Mouse (Mus musculus) heart, postnatal 14 days (tissue): Measurements from ENCODE around the gene Hirip3. TPM values are rescaled to one million over a fixed set of nuclear protein-coding genes. Genes with fewer than 3 reads are reported as not detected.

ENCODE experiments used
- DNase-seq, 2 experiments: peaks; one replicate each; pipeline ENCODE4 v3.0.0; 2021 to 2022
- intact Hi-C: fragments of 180-260 bp; cut with DNase I; formaldehyde crosslinking; loops from one replicate; pipeline ENCODE4 v1.15.1; 2025
- long read RNA-seq, 2 experiments: library from polyadenylated mRNA; stranded (forward); transcript quantifications; one replicate each; pipeline ENCODE4 v2.0.0; 2021
- total RNA-seq, 2 experiments: library from RNA; stranded (reverse); gene quantifications; 2 replicates each; pipeline ENCODE4 v1.2.3; 2021

Hirip3 gene
- total RNA-seq, result 1 to 10 TPM; 5.4 to 7.4 TPM
- long read RNA-seq, experiment 1, transcript Hirip3-201 (7 exons, 2,766 nt), result major isoform, 5 of 6 reads
- long read RNA-seq, experiment 1, partial matches to known transcripts, result 0 of 6 reads
- long read RNA-seq, experiment 1, other reads (novel, unspliced or antisense), result 0 of 6 reads
- long read RNA-seq, experiment 2, transcript Hirip3-201 (7 exons, 2,766 nt), result major isoform, 5 of 8 reads
- long read RNA-seq, experiment 2, partial matches to known transcripts, result 1 of 8 reads
- long read RNA-seq, experiment 2, other reads (novel, unspliced or antisense), result 2 of 8 reads

DNA sequence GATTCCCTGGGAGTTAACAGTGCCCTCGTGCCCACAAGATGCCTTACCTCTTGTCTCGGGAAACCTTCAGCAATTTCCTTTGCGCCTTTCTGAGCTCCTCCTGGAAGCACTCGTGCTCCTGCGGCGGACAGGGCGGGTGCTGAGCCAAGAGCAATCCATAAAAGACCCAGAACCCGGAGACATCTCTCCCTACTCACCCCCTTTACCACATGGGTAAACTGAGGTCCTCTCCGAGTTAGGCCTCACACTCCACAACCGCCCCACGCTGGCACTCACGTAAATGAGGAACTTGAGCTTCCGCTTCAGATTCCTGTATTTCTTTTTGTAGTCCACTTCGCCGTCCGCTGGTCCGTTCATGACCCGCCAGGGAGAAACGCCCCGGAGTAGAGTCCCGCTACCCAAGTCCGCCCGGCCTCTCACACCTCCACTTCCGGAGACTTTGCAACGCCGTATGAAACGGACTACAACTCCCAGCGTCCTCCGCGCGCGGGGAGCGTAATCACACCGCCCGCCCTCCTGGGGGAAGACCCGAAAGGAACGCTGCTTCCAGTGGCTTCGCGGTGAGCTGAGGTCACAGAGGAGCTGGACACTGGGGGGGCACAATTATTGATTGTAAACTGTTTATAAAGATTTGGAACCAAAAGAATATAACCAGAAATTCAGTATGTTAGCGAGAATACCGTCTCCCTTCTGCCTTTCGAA lies at the start of gene Hirip3:
Gene Hirip3, plus strand, starts transcription at position 544 of the 702 bp plus-strand sequence.
- intact Hi-C loops, result loop anchor here (5.0 kb wide), 1 partner anchor 36 kb away; no protein-coding TSS in a partner anchor
- peak; percentile 93 to 96 for DNase-seq

GRCm38 (mm10) chr7:126815726-126816222 lies 46.0 kb upstream of the Hirip3 start:
- intact Hi-C loops, result no loop called here
- DNase-seq, result no peak

DNA sequence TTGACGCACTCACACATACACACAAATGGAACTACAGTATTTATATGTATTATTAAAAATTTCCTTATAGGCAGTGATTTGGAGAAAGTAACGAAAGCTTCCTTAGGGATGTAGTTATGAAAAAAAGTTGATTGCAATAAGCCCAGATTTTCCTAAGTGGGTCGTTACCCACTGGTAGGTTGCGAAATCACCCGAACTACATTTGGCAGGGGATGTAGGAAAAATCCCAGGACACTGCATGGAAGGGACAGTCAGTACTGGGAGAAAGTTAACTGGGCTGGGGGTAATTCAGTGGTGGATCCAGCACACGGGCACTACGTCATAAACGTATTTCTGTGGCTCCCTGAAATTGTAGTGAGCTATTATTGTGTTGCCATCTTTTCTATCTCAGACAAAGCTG lies 45.3 kb upstream of the Hirip3 start:
- no peak for DNase-seq
- intact Hi-C loops, result no loop called here

DNA sequence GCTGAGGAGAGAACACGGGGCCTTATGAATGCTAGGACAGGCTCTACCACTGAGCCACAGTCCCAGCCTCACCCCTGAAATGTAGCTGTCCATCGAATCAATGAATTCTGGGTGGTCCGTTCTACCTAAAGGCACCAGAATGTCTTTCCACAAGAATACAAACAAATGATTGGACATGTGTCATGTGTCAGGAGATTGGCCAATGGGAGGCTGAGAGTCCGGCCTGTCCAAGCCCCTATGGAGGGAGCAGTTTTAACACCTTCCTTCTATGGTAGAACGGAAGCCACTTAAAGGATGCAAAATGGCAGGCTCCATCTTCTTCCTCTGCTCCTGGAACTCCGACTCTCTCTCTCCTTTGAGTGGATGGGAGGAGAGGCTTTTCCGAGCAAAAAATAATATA lies 44.2 kb upstream of the Hirip3 start:
- DNase-seq, result no peak
- intact Hi-C loops, result no loop called here

- intact Hi-C loops, result no loop called here
Measured at GRCm38 (mm10) chr7:126818818-126819217, 43.0 kb upstream of the Hirip3 start.

GRCm38 (mm10) chr7:126821835-126822511 lies 39.8 kb upstream of the Hirip3 start:
- intact Hi-C loops, result loop anchor here (1.0 kb wide), 1 partner anchor 141 kb away; no protein-coding TSS in a partner anchor
- DNase-seq, result peak; percentile 82 to 90

More at GRCm38 (mm10) chr7:126818818-126819217, 43.0 kb upstream of the Hirip3 start:
- DNase-seq, result no peak

DNA sequence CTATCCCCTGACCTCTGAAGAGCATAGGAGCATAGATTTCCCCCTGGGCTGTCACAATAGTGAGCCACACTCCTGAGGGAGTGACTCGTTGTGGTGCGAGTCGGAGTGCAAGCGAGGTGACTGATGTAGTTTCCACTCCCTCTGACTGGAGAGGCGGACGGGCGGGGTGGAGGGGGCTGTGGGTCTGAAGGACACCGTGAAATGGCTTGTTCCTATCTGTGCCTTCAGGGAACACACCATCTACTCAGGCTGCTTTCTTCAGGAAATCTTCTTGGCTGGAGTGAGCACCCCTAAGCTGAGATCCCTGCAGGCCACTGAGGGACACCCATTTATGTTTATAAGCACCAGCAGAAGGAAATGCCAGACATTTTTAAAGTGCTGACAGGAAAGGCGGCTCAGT lies 39.0 kb upstream of the Hirip3 start:
- DNase-seq, result peak in 1 of 2 experiments; percentile 25
- intact Hi-C loops, result loop anchor here (1.0 kb wide), 1 partner anchor 141 kb away; no protein-coding TSS in a partner anchor

GRCm38 (mm10) chr7:126823202-126823711 lies 38.5 kb upstream of the Hirip3 start:
- intact Hi-C loops, result no loop called here
- no peak for DNase-seq

- no peak for DNase-seq
- intact Hi-C loops, result no loop called here
Measured at GRCm38 (mm10) chr7:126823940-126824339, 37.8 kb upstream of the Hirip3 start.

DNA sequence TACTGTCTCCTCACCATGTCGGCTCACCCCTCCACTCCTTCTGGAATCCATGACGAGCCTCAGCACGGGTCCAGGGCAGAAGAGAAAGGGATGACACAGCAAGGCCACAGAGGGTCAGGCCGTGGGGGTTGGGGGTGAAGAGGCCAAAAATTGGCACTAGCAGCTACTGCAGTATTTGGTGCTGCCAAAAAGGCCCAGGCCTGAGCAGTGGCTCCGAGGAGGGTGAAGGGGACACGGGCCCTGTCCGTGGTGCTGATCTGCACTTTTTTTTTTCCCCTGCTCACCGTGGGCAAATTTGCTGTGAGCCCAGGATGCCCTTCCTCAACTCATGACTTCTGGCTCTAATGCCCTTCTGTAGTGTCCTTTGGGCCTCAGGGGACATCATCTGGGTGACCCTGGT lies 36.4 kb upstream of the Hirip3 start:
- intact Hi-C loops, result loop anchor here (5.0 kb wide), 1 partner anchor 122 kb away; the partner anchor contains the start of gene Asphd1
- peak in 1 of 2 experiments; percentile 52 for DNase-seq

- DNase-seq, result no peak
- intact Hi-C loops, result loop anchor here (5.0 kb wide), 1 partner anchor 121 kb away; the partner anchor contains the start of gene Asphd1
Measured at GRCm38 (mm10) chr7:126825952-126826351, 35.8 kb upstream of the Hirip3 start.

- DNase-seq, result no peak
- intact Hi-C loops, result no loop called here
Measured at GRCm38 (mm10) chr7:126831539-126831938, 30.2 kb upstream of the Hirip3 start, which contains the start of gene 4930451I11Rik. TSS of gene 4930451I11Rik (minus strand) at chr7:126831639.

DNA sequence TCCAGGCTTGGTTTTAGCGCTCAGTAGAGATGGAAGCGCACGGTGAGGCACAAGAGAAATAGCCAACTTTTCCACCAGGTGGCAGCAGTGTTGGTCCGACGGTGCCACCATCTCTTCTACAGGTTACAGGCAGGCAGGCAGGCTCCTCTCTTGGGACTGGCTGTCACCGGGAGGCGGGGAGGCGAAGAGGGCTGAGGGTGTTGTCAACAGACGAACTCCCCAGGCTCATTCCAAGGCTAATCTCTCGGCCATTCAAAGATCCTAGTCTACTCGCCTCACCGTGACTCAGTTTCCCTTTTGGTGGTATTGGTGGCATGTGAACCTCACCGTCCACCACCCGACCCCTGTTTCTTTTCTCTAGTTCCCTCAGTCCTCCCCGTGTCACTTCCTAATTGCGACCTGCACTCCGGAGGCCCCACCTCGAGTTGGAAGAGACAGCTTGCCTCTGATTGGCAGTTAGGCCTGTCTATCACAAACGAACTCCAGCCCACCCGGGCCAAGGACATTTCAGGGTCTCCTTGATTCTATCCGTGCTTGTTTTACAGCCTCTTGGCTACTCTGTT lies 29.7 kb upstream of the Hirip3 start:
- peak; percentile 73 to 83 for DNase-seq
- intact Hi-C loops, result loop anchor here (2.0 kb wide), 1 partner anchor 273 kb away; no protein-coding TSS in a partner anchor

DNA sequence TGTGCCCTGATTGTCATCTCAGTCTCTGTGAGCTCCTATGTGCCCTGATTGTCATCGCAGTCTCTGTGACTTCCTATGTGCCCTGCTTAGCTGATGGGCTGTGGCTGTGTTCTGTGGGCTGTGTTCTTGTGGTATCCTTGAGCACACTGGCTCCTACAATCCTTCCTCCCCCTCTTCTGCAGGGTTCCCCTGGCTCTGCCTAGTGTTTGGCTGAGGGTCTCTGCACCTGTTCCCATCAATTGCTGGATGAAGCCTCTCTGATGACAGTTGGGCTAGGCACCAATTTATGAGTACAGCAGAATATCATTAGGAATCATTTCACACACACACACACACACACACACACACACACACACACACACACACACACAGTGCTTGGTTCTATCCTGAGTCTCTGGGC lies 28.5 kb upstream of the Hirip3 start:
- no peak for DNase-seq

DNA sequence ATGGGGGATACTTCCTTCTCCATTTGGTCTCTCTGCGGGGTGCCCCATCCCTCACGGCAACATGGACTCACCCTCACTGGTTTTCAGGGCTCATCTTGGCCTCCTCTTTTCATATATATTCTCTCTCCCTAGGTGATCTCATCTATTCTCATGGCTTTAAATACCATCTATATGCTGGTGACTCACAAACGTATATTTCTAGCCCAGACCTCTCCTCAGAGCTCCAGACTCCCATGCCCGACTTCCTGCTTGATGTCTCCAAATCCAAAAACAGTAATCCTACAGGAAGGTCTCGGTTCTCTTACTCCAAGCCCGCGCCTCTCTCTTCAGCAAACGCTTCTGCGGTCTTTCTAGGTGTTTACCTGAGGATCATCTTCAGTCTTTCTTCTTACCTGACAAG lies 18.5 kb upstream of the Hirip3 start:
- DNase-seq, result no peak
- intact Hi-C loops, result no loop called here

More for the DNA sequence above, 28.5 kb upstream of the Hirip3 start:
- intact Hi-C loops, result loop anchor here (2.0 kb wide), 1 partner anchor 272 kb away; no protein-coding TSS in a partner anchor

GRCm38 (mm10) chr7:126845516-126845915 lies 16.3 kb upstream of the Hirip3 start:
- no peak for DNase-seq
- intact Hi-C loops, result no loop called here

- intact Hi-C loops, result no loop called here
- DNase-seq, result no peak
Measured at GRCm38 (mm10) chr7:126847116-126847420, 14.7 kb upstream of the Hirip3 start, which contains the start of gene Doc2a. TSS of gene Doc2a (plus strand) at chr7:126847416.

DNA sequence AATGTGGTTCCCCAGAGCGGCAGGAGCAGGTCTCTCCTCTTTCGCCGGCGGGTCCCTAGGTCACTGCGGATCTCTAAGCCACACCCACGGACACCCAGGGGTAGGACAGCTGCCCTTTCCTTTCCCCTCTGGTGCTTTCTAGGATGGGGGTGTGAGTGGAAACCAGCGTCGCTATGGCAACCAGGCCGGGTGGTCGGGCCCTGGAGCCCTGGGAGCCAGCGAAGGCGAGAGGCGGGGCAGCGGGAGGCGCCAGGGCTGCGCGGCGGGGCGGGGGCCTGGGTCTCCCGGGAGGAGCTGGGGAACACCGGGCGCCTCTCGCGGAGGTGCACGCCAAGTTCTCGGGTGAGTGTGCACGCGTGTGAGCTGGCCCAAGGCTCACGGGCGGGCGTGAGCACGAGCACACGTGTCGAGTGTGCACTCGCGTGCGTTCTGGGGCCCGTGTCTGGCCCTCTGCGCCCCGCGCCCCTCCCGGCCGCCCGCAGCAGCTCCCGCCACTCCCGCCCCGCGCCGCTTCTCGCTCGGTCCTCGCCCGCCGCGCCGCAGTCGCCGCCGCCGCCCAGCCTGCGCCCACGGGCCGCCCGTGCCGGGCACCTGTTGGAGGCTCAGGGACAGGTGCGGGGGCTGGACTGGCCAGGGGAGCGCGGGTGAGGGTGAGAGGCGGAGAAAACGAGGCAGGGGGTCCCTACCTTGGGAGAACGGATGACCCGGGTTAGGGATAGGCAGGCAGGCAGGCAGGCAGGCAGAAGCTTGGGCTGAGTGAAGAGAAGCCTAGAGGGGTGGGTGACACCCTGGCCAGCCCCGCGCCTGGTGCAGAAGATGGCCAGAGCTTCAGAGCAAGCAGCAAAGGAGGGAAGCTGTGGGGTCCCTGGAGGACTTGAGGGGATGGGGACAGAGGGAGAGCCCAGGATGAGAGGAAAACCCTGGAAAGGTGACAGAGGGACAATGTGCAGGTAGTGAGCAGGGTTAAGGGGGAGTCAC lies 14.1 kb upstream of the Hirip3 start:
- no peak for DNase-seq
- intact Hi-C loops, result no loop called here

DNA sequence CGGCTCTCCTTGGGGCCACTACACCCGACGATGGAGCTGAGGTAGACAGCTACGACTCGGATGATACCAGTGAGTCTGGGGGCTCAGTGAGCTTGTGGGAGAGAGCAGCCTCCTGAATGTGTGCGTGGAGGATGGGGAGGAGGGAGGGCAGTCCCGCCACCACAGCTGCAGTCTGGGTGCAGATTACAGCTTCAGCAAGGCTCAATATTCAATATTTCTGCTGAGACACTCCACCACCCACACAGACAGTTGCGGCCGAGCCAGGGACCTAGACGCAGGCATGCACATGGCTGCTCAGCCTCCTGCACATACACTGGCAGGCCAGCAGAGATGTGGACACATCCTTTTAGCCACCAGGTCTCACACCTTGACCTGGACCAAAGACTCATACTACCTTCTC lies 13.0 kb upstream of the Hirip3 start:
- DNase-seq, result no peak
- intact Hi-C loops, result no loop called here
